16 mouse cellular contexts compared by ENCODE assay signal in the genomic region with DNA sequence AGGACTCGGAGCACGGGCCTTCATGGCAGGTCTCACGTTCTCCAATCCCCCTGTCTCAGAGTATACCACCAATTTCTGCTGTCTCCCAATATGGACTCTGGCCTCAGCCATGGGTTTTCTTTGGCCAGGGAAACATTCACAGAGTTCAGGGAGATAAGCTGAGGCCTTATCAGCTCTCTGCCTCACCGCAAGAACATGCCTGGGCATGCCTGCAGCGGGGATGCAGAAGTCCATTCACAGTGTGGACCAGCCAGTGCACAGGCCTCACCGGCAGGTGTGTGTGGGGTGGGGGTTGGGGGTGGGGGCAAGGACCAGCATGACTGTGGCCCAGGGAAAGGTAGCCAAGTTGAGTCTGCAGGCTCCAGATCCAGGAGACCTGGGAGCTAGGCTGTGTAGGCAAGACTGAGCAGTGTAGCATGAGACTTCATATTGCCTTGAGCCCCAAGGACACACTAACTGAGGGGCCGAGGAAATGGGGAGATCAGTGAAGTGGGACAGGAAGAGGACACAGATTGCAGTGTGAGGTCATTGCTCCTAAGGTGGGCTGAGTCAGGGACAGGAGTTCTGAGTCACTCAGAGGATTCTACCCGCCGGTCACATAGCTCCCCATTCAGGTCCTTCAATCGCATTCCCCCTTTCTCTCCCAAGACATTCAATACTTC. TPM values are rescaled to one million over a fixed set of nuclear protein-coding genes. Genes with fewer than 3 reads are reported as not detected.
DNase-seq lines count a peak whose midpoint lies in the region; ATAC-seq lines count a peak whose summit lies in the region.
"Had no signal": no experiment of that assay in that cellular context is flagged by ENCODE, and none has a peak within 500 bp of the region (broad histone marks: within the 10 kb centered on the region; RNA-seq: fewer than 3 reads in every experiment).

No protein-coding gene starts in this region.

- intact Hi-C loops in left cerebral cortex, postnatal 4 days (cut with DNase I): no loop called here

- H3K36me3 ChIP-seq in liver, embryonic 15.5 days (replicated peaks): no peaks in the 10 kb centered on the region
- H3K36me3 ChIP-seq: limb, embryonic 10.5 days; neural tube, embryonic 12.5 days had no signal

- ATAC-seq in liver, embryonic 15.5 days (ENCODE audit: insufficient read depth): peak; percentile 78
- no peak for ATAC-seq in cerebellum, adult (ENCODE audit: insufficient number of reproducible peaks, low FRiP score, low TSS enrichment)
- ATAC-seq: forebrain, postnatal 0 days; hindbrain, embryonic 16.5 days had no signal

- peak overlapping the region; percentile 44 for H3K4me2 ChIP-seq in liver, embryonic 15.5 days
- H3K4me2 ChIP-seq: neural tube, embryonic 12.5 days had no signal

- peaks cover 50% of the 10 kb centered on the region for H3K4me1 ChIP-seq in liver, embryonic 15.5 days (replicated peaks)

- H3K4me3 ChIP-seq in liver, embryonic 15.5 days (replicated peaks): 0 out of 2 replicates have a peak overlapping the region, but pooled peaks have one; percentile 11
- H3K4me3 ChIP-seq: limb, embryonic 10.5 days; neural tube, embryonic 12.5 days had no signal

- H3K27me3 ChIP-seq in liver, embryonic 15.5 days: no peaks in the 10 kb centered on the region
- H3K27me3 ChIP-seq: neural tube, embryonic 12.5 days had no signal

- DNase-seq in adrenal gland, adult 2 months: peak; percentile 45
- DNase-seq in adrenal gland, adult 18-20 months (ENCODE audit: low spot score in 2 of 2): no peak
- peak; percentile 60 to 72 for DNase-seq in urinary bladder, adult 18-20 months (ENCODE audit: low spot score in 2 of 2)
- no peak for DNase-seq in urinary bladder, postnatal 10 days (ENCODE audit: low spot score)
- peak; percentile 85 for DNase-seq in yolk sac, embryonic 10.5 days (ENCODE audit: low spot score)
- DNase-seq in left cerebral cortex, postnatal 4 days: no peak
- DNase-seq: forebrain, postnatal 0 days; kidney, postnatal 25 days; right cerebral cortex, postnatal 4 days; thymus, postnatal 14 days had no signal

- WGBS in liver, embryonic 15.5 days (ENCODE audit: insufficient replicate concordance): 50% methylated on average over 10 of the region's 10 CpGs

- H3K9me3 ChIP-seq in liver, embryonic 15.5 days (replicated peaks): no peaks in the 10 kb centered on the region
- H3K9me3 ChIP-seq: limb, embryonic 10.5 days; neural tube, embryonic 12.5 days had no signal

- peak overlapping the region; percentile 23; the same call in 1 of the 2 replicates for H3K9ac ChIP-seq in liver, embryonic 15.5 days
- H3K9ac ChIP-seq: forebrain, postnatal 0 days; neural tube, embryonic 12.5 days had no signal

- H3K27ac ChIP-seq in liver, embryonic 15.5 days (replicated peaks): peak overlapping the region; percentile 60
- H3K27ac ChIP-seq: neural tube, embryonic 12.5 days had no signal

RNA-seq across cellular contexts. Expression of a gene that starts 7.3 kb away (rescaled TPM):
- total RNA-seq in adrenal gland, adult 2 months (2021): not detected
- not detected in 2 replicates for polyA plus RNA-seq in adrenal gland, adult 2 months (2012; rRNA removed)
- not detected for total RNA-seq in adrenal gland, adult 18-20 months (2021)
- 0.15 TPM in 1 of 2 replicates, not detected in the other for polyA plus RNA-seq in liver, embryonic 15.5 days (2015; fragmentation: Nextera tagmentation; extraction: Ambion mirVana)
- not detected for total RNA-seq in left cerebral cortex, postnatal 4 days (2021)
- total RNA-seq: forebrain, postnatal 0 days; granulocyte monocyte progenitor cell, adult 5-6 weeks had no signal
- polyA plus RNA-seq: forebrain, postnatal 0 days; hindbrain, embryonic 16.5 days; limb, embryonic 10.5 days; neural tube, embryonic 12.5 days had no signal

RNA-seq across cellular contexts. Expression of a gene that starts 28.5 kb away (rescaled TPM):
- total RNA-seq in adrenal gland, adult 2 months (2021): 1 to 10 TPM in 1 of 2 experiments, under 1 TPM in 1; 0.55 to 1.3 TPM
- polyA plus RNA-seq in adrenal gland, adult 2 months (2012; rRNA removed): 0.32 and 0.52 TPM in 2 replicates
- total RNA-seq in adrenal gland, adult 18-20 months (2021): 1 to 10 TPM in 1 of 2 experiments, under 1 TPM in 1; 0.53 to 2.2 TPM
- polyA plus RNA-seq in liver, embryonic 15.5 days (2015; fragmentation: Nextera tagmentation; extraction: Ambion mirVana): 0.15 TPM in 2 replicates
- total RNA-seq in left cerebral cortex, postnatal 4 days (2021): 1 to 10 TPM; 1.0 to 1.8 TPM
- total RNA-seq: granulocyte monocyte progenitor cell, adult 5-6 weeks had no signal

RNA-seq across cellular contexts. Expression of a gene that starts 47.5 kb away (rescaled TPM):
- total RNA-seq in adrenal gland, adult 2 months (2021): 10 to 100 TPM; 59.5 to 63.7 TPM
- 2.3 and 2.6 TPM in 2 replicates for polyA plus RNA-seq in adrenal gland, adult 2 months (2012; rRNA removed)
- total RNA-seq in adrenal gland, adult 18-20 months (2021): 10 to 100 TPM; 58.1 to 71.9 TPM
- polyA plus RNA-seq in liver, embryonic 15.5 days (2015; fragmentation: Nextera tagmentation; extraction: Ambion mirVana): 35.5 and 36.8 TPM in 2 replicates
- 100 to 1,000 TPM; 147 to 151 TPM for total RNA-seq in left cerebral cortex, postnatal 4 days (2021)

RNA-seq across cellular contexts. Expression of a gene that starts 53.5 kb away (rescaled TPM):
- total RNA-seq in adrenal gland, adult 2 months (2021): 100 to 1,000 TPM; 163 to 189 TPM
- 175 and 195 TPM in 2 replicates for polyA plus RNA-seq in adrenal gland, adult 2 months (2012; rRNA removed)
- 100 to 1,000 TPM; 149 to 159 TPM for total RNA-seq in adrenal gland, adult 18-20 months (2021)
- 7.4 and 9.0 TPM in 2 replicates for polyA plus RNA-seq in liver, embryonic 15.5 days (2015; fragmentation: Nextera tagmentation; extraction: Ambion mirVana)
- total RNA-seq in left cerebral cortex, postnatal 4 days (2021): 10 to 100 TPM; 52.1 to 58.1 TPM

Comparison
In these comparisons a context has a peak if more than half of its experiments do, and no peak if none do; other contexts are left out.
1. DNase-seq: peak in adrenal gland, adult 2 months (single experiment), urinary bladder, adult 18-20 months (2 of 2) and yolk sac, embryonic 10.5 days (single experiment); none in adrenal gland, adult 18-20 months (0 of 2), urinary bladder, postnatal 10 days (single experiment) and left cerebral cortex, postnatal 4 days (single experiment).